Mouse (Mus musculus): ENCODE data around the gene Psmb9. TPM values are rescaled to one million over a fixed set of nuclear protein-coding genes. Genes with fewer than 3 reads are reported as not detected.
"Not testable (repeated sequence)": the region's sequence is repeated elsewhere in the genome, so short reads cannot be mapped to it uniquely, and the experiment has no call there.

Psmb9 gene
- 0.59 and 0.91 TPM in 2 replicates for polyA plus RNA-seq (2016; fragmentation: Nextera tagmentation; extraction: Ambion mirVana)

DNA sequence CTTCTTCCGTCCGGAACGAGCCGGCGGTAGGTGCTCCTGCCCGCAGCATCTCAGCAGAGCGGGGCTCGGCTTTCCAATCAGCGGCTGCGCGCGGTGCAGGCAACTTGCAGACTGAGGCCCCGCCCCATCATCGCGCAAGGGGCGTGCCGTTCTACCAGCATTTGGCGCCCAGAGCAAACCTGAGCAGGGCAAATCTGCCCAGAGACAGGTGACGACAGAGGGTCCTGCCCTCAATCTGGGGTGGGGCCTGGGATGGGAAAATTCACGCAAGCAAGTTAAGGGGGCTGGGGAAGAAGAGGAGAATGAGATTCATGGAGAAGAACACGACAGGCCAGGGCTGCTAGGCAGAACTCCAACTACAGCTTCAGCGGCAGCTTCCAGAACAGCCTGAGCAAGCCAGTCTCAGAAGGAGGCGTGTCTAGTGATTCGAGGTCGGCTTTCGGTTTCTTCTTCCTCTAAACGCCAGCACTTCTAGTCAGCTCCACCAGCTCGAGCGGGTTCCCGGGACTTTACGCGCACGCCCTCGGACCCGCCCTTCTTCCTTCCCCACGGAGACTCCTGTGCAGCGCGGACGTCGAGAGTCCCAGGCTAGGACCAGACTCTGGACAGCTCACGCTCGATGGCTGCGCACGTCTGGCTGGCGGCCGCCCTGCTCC, at the start of gene Psmb9, which contains the start of gene Tap1:
TSS of gene Psmb9 (minus strand) at position 504 of the 656 bp plus-strand sequence.
TSS of gene Tap1 (plus strand) at position 293 of the 656 bp plus-strand sequence.
- Histone ChIP-seq H3K36me3 (no peaks in the 10 kb centered on the region), H3K9me3 (replicated peaks) (no peaks in the 10 kb centered on the region), H3K4me1 (replicated peaks) (peaks cover 14% of the 10 kb centered on the region), H3K27me3 (replicated peaks) (peaks cover 92% of the 10 kb centered on the region), H3K27ac (ENCODE audit: poor library complexity, severe bottlenecking) (no peak within 1 kb of the TSS), H3K4me3 (peak within 1 kb of the TSS; percentile 55), H3K4me2 (peak within 1 kb of the TSS; percentile 86), H3K9ac (peak within 1 kb of the TSS; percentile 58)
- under 1% methylated on average over 46 of the region's 46 CpGs for WGBS
- peak; percentile 92 for ATAC-seq (ENCODE audit: insufficient number of reproducible peaks, low FRiP score)

- Histone ChIP-seq H3K4me3 (no peak overlapping the region), H3K4me1 (replicated peaks) (no peaks in the 10 kb centered on the region), H3K27ac (ENCODE audit: poor library complexity, severe bottlenecking) (no peak overlapping the region), H3K9ac (no peak overlapping the region), H3K9me3 (replicated peaks) (peaks cover 11% of the 10 kb centered on the region; the same call in 1 of the 2 replicates), H3K4me2 (no peak overlapping the region), H3K36me3 (no peaks in the 10 kb centered on the region), H3K27me3 (replicated peaks) (no peaks in the 10 kb centered on the region)
- 70% methylated on average over 5 of the region's 5 CpGs for WGBS
- no peak for ATAC-seq (ENCODE audit: insufficient number of reproducible peaks, low FRiP score)
Measured at GRCm38 (mm10) chr17:34236691-34237090, 49.1 kb upstream of the Psmb9 start.

- H3K27ac ChIP-seq (ENCODE audit: poor library complexity, severe bottlenecking) = no peak overlapping the region
- WGBS = 58% methylated on average over 9 of the region's 9 CpGs
- ATAC-seq (ENCODE audit: insufficient number of reproducible peaks, low FRiP score) = no peak
Measured at GRCm38 (mm10) chr17:34234926-34235325, 47.4 kb upstream of the Psmb9 start.

DNA sequence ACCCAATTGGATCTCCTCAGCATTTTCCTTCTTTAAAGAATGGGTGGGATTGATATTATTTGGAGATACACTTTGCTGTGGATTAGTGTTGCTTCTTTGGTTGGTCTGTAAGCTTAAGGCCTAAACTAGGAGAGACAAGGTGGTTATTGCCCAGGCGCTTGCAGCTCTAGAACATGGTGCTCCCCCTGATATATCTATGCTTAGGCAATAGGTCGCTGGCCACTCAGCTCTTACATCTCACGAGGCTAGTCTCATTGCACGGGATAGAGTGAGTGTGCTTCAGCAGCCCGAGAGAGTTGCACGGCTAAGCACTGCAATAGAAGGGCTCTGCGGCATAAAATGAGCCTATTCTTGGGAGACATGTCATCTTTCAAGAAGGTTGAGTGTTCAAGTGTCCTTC, 44.5 kb upstream of the Psmb9 start:
- 91% methylated on average over 7 of the region's 7 CpGs for WGBS
- H3K9ac ChIP-seq; H3K4me2 ChIP-seq; H3K4me3 ChIP-seq; H3K27me3 ChIP-seq (replicated peaks); H3K4me1 ChIP-seq (replicated peaks); H3K9me3 ChIP-seq (replicated peaks); H3K27ac ChIP-seq (ENCODE audit: poor library complexity, severe bottlenecking); ATAC-seq (ENCODE audit: insufficient number of reproducible peaks, low FRiP score); H3K36me3 ChIP-seq: not testable (repeated sequence)

More at GRCm38 (mm10) chr17:34234926-34235325, 47.4 kb upstream of the Psmb9 start:
- Histone ChIP-seq H3K4me3 (no peak overlapping the region), H3K4me2 (no peak overlapping the region), H3K36me3 (no peaks in the 10 kb centered on the region), H3K9me3 (replicated peaks) (0 out of 2 replicates have a peak, but pooled peaks cover 8% of the 10 kb centered on the region), H3K4me1 (replicated peaks) (no peaks in the 10 kb centered on the region), H3K9ac (no peak overlapping the region), H3K27me3 (replicated peaks) (no peaks in the 10 kb centered on the region)

GRCm38 (mm10) chr17:34230971-34231370, 43.4 kb upstream of the Psmb9 start:
- not testable (repeated sequence) for H3K9me3 ChIP-seq (replicated peaks); H3K4me1 ChIP-seq (replicated peaks); H3K4me3 ChIP-seq; H3K36me3 ChIP-seq; H3K4me2 ChIP-seq; ATAC-seq (ENCODE audit: insufficient number of reproducible peaks, low FRiP score); H3K27ac ChIP-seq (ENCODE audit: poor library complexity, severe bottlenecking); H3K9ac ChIP-seq; H3K27me3 ChIP-seq (replicated peaks)
- 89% methylated on average over 9 of the region's 9 CpGs for WGBS

DNA sequence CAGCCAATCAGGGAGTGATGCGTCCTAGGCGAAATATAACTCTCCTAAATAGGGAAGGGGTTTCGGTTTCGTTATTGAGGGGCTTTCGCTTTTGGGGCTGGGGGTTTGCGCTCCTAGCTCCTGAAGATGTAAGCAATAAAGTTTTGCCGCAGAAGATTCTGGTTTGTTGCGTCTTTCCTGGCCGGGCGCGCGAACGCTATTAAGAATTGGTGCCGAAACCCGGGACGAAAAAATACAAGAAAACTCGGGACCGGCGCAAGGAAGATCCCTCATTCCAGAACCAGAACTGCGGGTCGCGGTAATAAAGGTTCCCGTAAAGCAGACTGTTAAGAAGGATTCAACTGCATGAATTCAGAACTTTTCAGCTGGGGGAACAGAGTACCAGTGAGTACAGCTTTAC, 38.3 kb upstream of the Psmb9 start:
- 96% methylated on average over 14 of the region's 23 CpGs for whole genome bisulfite sequencing
- not testable (repeated sequence) for H3K36me3 ChIP-seq

DNA sequence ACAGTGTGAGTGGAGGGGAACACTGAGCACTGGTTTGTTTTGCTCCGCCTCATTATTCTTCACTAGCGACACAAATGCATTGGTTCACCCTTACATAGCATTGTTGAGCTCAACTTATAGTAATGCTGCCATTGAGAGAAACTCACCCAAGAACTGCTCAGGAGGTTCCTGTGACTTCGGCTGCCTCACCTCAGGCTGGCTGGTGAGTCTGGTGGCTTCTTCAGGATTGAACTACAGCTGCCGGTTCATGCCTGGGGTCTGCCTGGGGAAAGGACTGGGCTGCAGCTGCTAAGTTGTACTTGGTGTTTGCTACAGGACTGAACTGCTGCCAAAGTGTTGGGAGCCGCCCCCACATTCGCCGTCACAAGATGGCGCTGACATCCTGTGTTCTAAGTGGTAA, 37.9 kb upstream of the Psmb9 start:
- Histone ChIP-seq H3K9me3 (replicated peaks) (peaks cover 13% of the 10 kb centered on the region), H3K4me1 (replicated peaks) (no peaks in the 10 kb centered on the region), H3K4me2 (no peak overlapping the region), H3K27me3 (replicated peaks) (no peaks in the 10 kb centered on the region), H3K9ac (no peak overlapping the region), H3K36me3 (no peaks in the 10 kb centered on the region), H3K27ac (ENCODE audit: poor library complexity, severe bottlenecking) (no peak overlapping the region), H3K4me3 (no peak overlapping the region)
- no peak for ATAC-seq (ENCODE audit: insufficient number of reproducible peaks, low FRiP score)
- 90% methylated on average over 8 of the region's 8 CpGs for WGBS

More for the DNA sequence above, 38.3 kb upstream of the Psmb9 start:
- H3K9ac ChIP-seq; H3K4me2 ChIP-seq; ATAC-seq (ENCODE audit: insufficient number of reproducible peaks, low FRiP score); H3K27ac ChIP-seq (ENCODE audit: poor library complexity, severe bottlenecking); H3K4me1 ChIP-seq (replicated peaks); H3K4me3 ChIP-seq; H3K27me3 ChIP-seq (replicated peaks): not testable (repeated sequence)
- peaks cover 13% of the 10 kb centered on the region for H3K9me3 ChIP-seq (replicated peaks)

DNA sequence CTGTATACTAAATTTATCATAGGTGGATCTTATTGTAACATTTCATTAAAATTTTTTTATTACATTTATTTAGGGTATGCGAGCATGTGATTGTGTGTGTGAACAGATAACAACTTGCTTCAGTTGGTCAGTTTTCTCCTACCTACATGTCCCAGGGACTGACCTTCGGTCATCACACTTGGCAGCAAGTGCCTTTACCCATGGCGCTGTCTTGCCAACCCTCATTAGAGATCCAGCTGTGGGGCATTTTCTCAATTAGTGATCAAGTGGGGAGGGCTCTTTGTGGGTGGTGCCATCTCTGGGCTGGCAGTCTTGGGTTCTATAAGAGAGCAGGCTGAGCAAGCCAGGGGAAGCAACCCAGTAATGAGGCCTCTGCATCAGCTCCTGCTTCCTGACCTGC, 37.3 kb upstream of the Psmb9 start:
- Histone ChIP-seq H3K27me3 (replicated peaks) (no peaks in the 10 kb centered on the region), H3K4me1 (replicated peaks) (no peaks in the 10 kb centered on the region)

DNA sequence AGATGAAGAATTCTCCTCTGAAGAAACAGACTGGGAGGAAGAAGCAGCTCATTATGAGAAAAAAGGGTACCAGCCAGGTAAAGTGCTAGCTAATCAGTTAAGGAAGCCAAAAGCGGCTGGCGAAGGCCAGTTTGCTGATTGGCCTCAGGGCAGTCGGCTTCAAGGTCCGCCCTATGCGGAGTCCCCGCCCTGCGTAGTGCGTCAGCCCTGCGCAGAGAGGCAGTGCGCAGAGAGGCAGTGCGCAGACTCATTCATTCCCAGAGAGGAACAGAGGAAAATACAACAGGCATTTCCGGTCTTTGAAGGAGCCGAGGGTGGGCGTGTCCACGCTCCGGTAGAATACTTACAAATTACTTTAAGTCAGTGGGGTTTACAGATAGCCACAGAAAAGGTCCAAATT, 32.8 kb upstream of the Psmb9 start:
- H3K27ac ChIP-seq (ENCODE audit: poor library complexity, severe bottlenecking); H3K4me3 ChIP-seq; ATAC-seq (ENCODE audit: insufficient number of reproducible peaks, low FRiP score); H3K9ac ChIP-seq; H3K36me3 ChIP-seq; H3K4me2 ChIP-seq; H3K4me1 ChIP-seq (replicated peaks): not testable (repeated sequence)
- 91% methylated on average over 6 of the region's 16 CpGs for WGBS
- peaks cover 15% of the 10 kb centered on the region for H3K27me3 ChIP-seq (replicated peaks)
- peaks cover 17% of the 10 kb centered on the region for H3K9me3 ChIP-seq (replicated peaks)

More for the DNA sequence above, 37.3 kb upstream of the Psmb9 start:
- Histone ChIP-seq H3K4me2 (no peak overlapping the region), H3K36me3 (no peaks in the 10 kb centered on the region), H3K4me3 (no peak overlapping the region), H3K27ac (ENCODE audit: poor library complexity, severe bottlenecking) (no peak overlapping the region), H3K9me3 (replicated peaks) (peaks cover 13% of the 10 kb centered on the region), H3K9ac (no peak overlapping the region)
- WGBS = 86% methylated on average over 3 of the region's 3 CpGs
- no peak for ATAC-seq (ENCODE audit: insufficient number of reproducible peaks, low FRiP score)

- Histone ChIP-seq H3K9me3 (replicated peaks) (peaks cover 11% of the 10 kb centered on the region), H3K27me3 (replicated peaks) (peaks cover 21% of the 10 kb centered on the region)
- H3K36me3 ChIP-seq; H3K4me3 ChIP-seq; H3K9ac ChIP-seq; H3K4me2 ChIP-seq; H3K27ac ChIP-seq (ENCODE audit: poor library complexity, severe bottlenecking); ATAC-seq (ENCODE audit: insufficient number of reproducible peaks, low FRiP score); H3K4me1 ChIP-seq (replicated peaks): not testable (repeated sequence)
- 92% methylated on average over 4 of the region's 7 CpGs for WGBS
Measured at GRCm38 (mm10) chr17:34219801-34220200, 32.2 kb upstream of the Psmb9 start.

DNA sequence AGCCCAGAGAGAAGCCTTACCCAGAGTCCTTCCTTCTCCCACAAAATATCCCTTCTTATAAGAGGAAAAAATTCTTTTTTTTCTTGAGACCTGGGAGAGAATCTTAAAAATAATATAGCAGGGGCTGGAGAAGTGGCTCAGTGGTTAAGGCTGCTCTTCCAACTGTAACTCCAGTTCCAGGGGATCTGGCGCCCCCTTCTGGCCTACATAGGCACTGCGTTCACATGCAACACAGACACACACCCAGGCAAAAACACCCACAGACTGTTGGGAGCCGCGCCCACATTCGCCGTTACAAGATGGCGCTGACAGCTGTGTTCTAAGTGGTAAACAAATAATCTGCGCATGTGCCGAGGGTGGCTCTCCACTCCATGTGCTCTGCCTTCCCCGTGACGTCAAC, 31.5 kb upstream of the Psmb9 start:
- H3K4me3 ChIP-seq; H3K27ac ChIP-seq (ENCODE audit: poor library complexity, severe bottlenecking); ATAC-seq (ENCODE audit: insufficient number of reproducible peaks, low FRiP score); H3K9me3 ChIP-seq (replicated peaks); H3K9ac ChIP-seq; H3K4me1 ChIP-seq (replicated peaks); H3K36me3 ChIP-seq; H3K4me2 ChIP-seq: not testable (repeated sequence)
- peaks cover 27% of the 10 kb centered on the region for H3K27me3 ChIP-seq (replicated peaks)
- 87% methylated on average over 8 of the region's 11 CpGs for WGBS

GRCm38 (mm10) chr17:34218675-34219074, 31.1 kb upstream of the Psmb9 start:
- Histone ChIP-seq H3K36me3 (no peaks in the 10 kb centered on the region), H3K9me3 (replicated peaks) (peaks cover 6% of the 10 kb centered on the region), H3K4me3 (no peak overlapping the region), H3K27ac (ENCODE audit: poor library complexity, severe bottlenecking) (no peak overlapping the region), H3K9ac (no peak overlapping the region), H3K4me2 (no peak overlapping the region), H3K27me3 (replicated peaks) (peaks cover 31% of the 10 kb centered on the region), H3K4me1 (replicated peaks) (no peaks in the 10 kb centered on the region)
- 84% methylated on average over 11 of the region's 11 CpGs for WGBS
- no peak for ATAC-seq (ENCODE audit: insufficient number of reproducible peaks, low FRiP score)

Data from heart, embryonic 12.5 days (tissue).